Mouse (Mus musculus) stomach, postnatal 0 days (tissue): ENCODE data around the gene Cgnl1.

Experiments used
- CTCF ChIP-seq: IDR thresholded peaks from 2 replicates; pipeline ENCODE4 v1.5.1; 2016; ENCODE audit warnings: antibody characterized with exemption, low read depth, mild to moderate bottlenecking, moderate library complexity
- EP300 ChIP-seq: optimal IDR thresholded peaks from 2 replicates; pipeline ENCODE3; 2016; ENCODE audit warnings: antibody characterized with exemption

DNA sequence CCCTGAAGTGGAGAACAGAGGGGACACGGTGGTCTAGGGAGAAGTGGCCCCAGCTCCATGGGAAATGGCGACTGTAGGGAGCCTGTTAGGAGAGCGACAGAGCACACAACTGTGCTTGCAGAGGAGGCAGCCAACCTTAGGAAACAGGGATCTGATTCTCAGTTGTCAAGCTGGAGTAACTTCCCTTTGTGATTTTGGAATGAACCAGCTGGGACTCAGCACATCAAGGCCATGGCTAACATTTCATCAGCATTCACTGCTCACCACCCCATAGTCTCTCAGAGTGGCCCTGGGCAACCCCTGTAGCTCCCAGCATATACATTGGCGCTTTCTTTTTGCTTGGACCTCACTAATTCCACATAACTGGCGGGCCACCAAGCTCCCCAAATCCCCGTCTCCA lies 145.4 kb downstream of the Cgnl1 start:
- TF ChIP-seq CTCF (no peak), EP300 (no peak)
